Mouse (Mus musculus): ENCODE measurements at regions not wholly inside any gene's neighbourhood (a gene's known extent, or its start where the extent isn't known, plus 50 kb on each side); places are given as distances from the start of the nearest gene placed in this dataset.

- no peak for DNase-seq (ENCODE audit: low spot score in 2 of 2)
Observed at GRCm38 (mm10) chr1:14513662-14514061, 1579.5 kb downstream of the 4930444P10Rik start.

GRCm38 (mm10) chr1:14512481-14513285, 1580.4 kb downstream of the 4930444P10Rik start:
- no peak for DNase-seq (ENCODE audit: low spot score in 2 of 2)

GRCm38 (mm10) chr1:14506831-14507690, 1586.1 kb downstream of the 4930444P10Rik start:
- peak in 1 of 2 experiments; percentile 14 for DNase-seq (ENCODE audit: low spot score in 2 of 2)

- DNase-seq (ENCODE audit: low spot score in 2 of 2), result peak in 1 of 2 experiments; percentile 9
Observed at GRCm38 (mm10) chr1:14506201-14506830, 1586.8 kb downstream of the 4930444P10Rik start.

- no peak for DNase-seq (ENCODE audit: low spot score in 2 of 2)
Observed at GRCm38 (mm10) chr1:14505741-14506140, 1587.4 kb downstream of the 4930444P10Rik start.

- DNase-seq (ENCODE audit: low spot score in 2 of 2), result no peak
Observed at GRCm38 (mm10) chr1:14504767-14505343, 1588.3 kb downstream of the 4930444P10Rik start.

- DNase-seq (ENCODE audit: low spot score in 2 of 2), result no peak
Observed at GRCm38 (mm10) chr1:14503881-14504742, 1589.0 kb downstream of the 4930444P10Rik start.

- no peak for DNase-seq (ENCODE audit: low spot score in 2 of 2)
Observed at GRCm38 (mm10) chr1:14503193-14503800, 1589.8 kb downstream of the 4930444P10Rik start.

- DNase-seq (ENCODE audit: low spot score in 2 of 2), result no peak
Observed at GRCm38 (mm10) chr1:14499105-14499504, 1594.0 kb downstream of the 4930444P10Rik start.

GRCm38 (mm10) chr1:14490026-14490425, 1603.1 kb downstream of the 4930444P10Rik start:
- DNase-seq (ENCODE audit: low spot score in 2 of 2), result no peak

GRCm38 (mm10) chr1:14487708-14488127, 1605.4 kb downstream of the 4930444P10Rik start:
- DNase-seq (ENCODE audit: low spot score in 2 of 2), result no peak

GRCm38 (mm10) chr1:14485746-14486145, 1607.4 kb downstream of the 4930444P10Rik start:
- no peak for DNase-seq (ENCODE audit: low spot score in 2 of 2)

- no peak for DNase-seq (ENCODE audit: low spot score in 2 of 2)
Observed at GRCm38 (mm10) chr1:14484121-14484916, 1608.8 kb downstream of the 4930444P10Rik start.

GRCm38 (mm10) chr1:14472294-14472693, 1620.8 kb downstream of the 4930444P10Rik start:
- no peak for DNase-seq (ENCODE audit: low spot score in 2 of 2)

- no peak for DNase-seq (ENCODE audit: low spot score in 2 of 2)
Observed at GRCm38 (mm10) chr1:14471551-14471950, 1621.6 kb downstream of the 4930444P10Rik start.

GRCm38 (mm10) chr1:14464788-14465482, 1628.2 kb downstream of the 4930444P10Rik start:
- no peak for DNase-seq (ENCODE audit: low spot score in 2 of 2)

GRCm38 (mm10) chr1:14462496-14462895, 1630.6 kb downstream of the 4930444P10Rik start:
- no peak for DNase-seq (ENCODE audit: low spot score in 2 of 2)

GRCm38 (mm10) chr1:14460811-14461210, 1632.3 kb downstream of the 4930444P10Rik start:
- DNase-seq (ENCODE audit: low spot score in 2 of 2), result no peak

GRCm38 (mm10) chr1:14429326-14429725, 1663.8 kb downstream of the 4930444P10Rik start:
- no peak for DNase-seq (ENCODE audit: low spot score in 2 of 2)
